Mouse (Mus musculus): ENCODE measurements at regions not wholly inside any gene's neighbourhood (a gene's known extent, or its start where the extent isn't known, plus 50 kb on each side); places are given as distances from the start of the nearest gene placed in this dataset.

DNA sequence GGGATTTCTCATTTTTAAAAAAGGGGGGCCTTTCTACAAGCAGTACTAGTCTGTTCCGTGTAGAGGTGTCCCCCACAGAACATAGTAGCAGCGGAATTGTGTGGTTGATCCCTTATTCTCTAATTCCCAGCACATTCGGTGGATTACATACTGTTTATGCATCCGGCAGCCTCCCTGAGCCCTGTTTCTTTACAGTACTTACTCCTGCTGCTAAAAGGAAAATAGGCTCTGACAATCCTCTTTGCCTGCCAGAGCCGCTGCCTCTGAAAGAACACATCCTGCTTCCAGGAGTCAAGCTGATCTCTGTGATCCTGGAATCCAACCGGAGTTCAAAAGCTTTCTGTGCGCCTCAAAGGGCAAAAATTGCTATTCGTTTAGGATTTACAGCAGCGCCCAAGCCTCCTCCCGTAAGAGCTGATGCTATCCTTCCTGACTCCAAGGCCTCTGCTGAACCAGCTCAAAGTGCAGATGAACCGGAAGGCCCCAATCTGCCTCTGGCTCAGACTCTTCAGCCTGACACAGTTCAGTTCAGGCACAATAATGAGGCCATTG, 936.6 kb downstream of the Ndufa4 start:
- Histone ChIP-seq H3K4me2 (no peak overlapping the region), H3K4me3 (replicated peaks) (no peak overlapping the region), H3K9ac (no peak overlapping the region), H3K4me1 (no peaks in the 10 kb centered on the region), H3K27ac (peak overlapping the region; percentile 16; the same call in 1 of the 2 replicates), H3K36me3 (no peaks in the 10 kb centered on the region), H3K27me3 (replicated peaks) (no peaks in the 10 kb centered on the region), H3K9me3 (no peaks in the 10 kb centered on the region)
- 31% methylated on average over 11 of the region's 11 CpGs for WGBS
- no peak for ATAC-seq (ENCODE audit: insufficient read depth, low FRiP score, low read depth)

GRCm38 (mm10) chr6:10969841-10970536, 937.3 kb downstream of the Ndufa4 start:
- Histone ChIP-seq H3K4me2 (no peak overlapping the region), H3K4me1 (no peaks in the 10 kb centered on the region), H3K4me3 (replicated peaks) (no peak overlapping the region), H3K36me3 (no peaks in the 10 kb centered on the region), H3K27ac (0 out of 2 replicates have a peak overlapping the region, but pooled peaks have one; percentile 16), H3K27me3 (replicated peaks) (no peaks in the 10 kb centered on the region), H3K9ac (no peak overlapping the region), H3K9me3 (no peaks in the 10 kb centered on the region)
- ATAC-seq (ENCODE audit: insufficient read depth, low FRiP score, low read depth), result no peak
- WGBS, result 41% methylated on average over 7 of the region's 7 CpGs

DNA sequence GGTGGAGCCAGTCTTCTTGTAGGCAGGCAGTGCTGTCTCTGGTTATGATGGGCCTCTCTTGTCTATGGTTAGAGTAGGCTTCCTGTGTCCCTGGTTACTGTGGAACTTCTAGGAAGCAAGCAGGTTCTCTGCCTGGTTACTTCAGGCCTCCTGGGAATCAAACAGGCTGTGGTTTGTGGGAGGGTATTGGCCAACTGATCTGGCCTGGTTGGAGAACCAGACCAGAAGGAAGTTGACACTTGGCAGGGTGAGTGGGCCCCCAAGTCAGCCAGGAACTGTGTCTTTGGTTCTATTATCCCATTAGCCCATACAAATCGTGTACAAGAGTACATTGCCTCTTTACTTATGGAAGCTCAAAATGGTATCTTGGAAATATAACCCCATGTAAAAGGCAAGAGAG, 963.8 kb downstream of the Ndufa4 start:
- Histone ChIP-seq H3K9me3 (no peaks in the 10 kb centered on the region), H3K27ac (no peak overlapping the region), H3K9ac (no peak overlapping the region), H3K27me3 (replicated peaks) (no peaks in the 10 kb centered on the region), H3K4me2 (no peak overlapping the region), H3K4me3 (replicated peaks) (no peak overlapping the region), H3K4me1 (no peaks in the 10 kb centered on the region), H3K36me3 (no peaks in the 10 kb centered on the region)
- ATAC-seq (ENCODE audit: insufficient read depth, low FRiP score, low read depth), result no peak
- 59% methylated on average over 1 of the region's 1 CpGs for WGBS

DNA sequence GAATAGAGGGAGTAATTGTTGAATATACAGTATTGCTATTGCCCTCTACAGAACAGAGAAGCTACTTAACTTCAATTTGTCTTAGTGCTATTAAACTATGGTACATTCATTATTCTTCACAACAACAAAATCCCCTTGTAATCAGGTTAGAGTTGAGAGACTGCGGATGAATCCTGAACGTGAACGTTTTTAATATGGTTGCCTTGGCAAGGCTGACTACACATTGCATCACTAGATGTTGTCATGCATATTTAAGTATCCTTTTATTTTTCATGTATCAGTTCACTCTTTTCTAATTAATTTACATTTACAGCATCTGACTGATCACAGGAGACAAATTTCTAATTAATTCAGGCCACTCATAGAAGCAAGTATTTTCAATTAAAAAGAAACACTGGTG, 965.8 kb downstream of the Ndufa4 start:
- Histone ChIP-seq H3K27ac (no peak overlapping the region), H3K9me3 (no peaks in the 10 kb centered on the region), H3K27me3 (replicated peaks) (no peaks in the 10 kb centered on the region), H3K36me3 (no peaks in the 10 kb centered on the region), H3K9ac (no peak overlapping the region), H3K4me2 (no peak overlapping the region), H3K4me3 (replicated peaks) (no peak overlapping the region), H3K4me1 (no peaks in the 10 kb centered on the region)
- WGBS, result 90% methylated on average over 3 of the region's 3 CpGs
- no peak for ATAC-seq (ENCODE audit: insufficient read depth, low FRiP score, low read depth)
